Mouse (Mus musculus): ENCODE measurements at regions not wholly inside any gene's neighbourhood (a gene's known extent, or its start where the extent isn't known, plus 50 kb on each side); places are given as distances from the start of the nearest gene placed in this dataset.

DNA sequence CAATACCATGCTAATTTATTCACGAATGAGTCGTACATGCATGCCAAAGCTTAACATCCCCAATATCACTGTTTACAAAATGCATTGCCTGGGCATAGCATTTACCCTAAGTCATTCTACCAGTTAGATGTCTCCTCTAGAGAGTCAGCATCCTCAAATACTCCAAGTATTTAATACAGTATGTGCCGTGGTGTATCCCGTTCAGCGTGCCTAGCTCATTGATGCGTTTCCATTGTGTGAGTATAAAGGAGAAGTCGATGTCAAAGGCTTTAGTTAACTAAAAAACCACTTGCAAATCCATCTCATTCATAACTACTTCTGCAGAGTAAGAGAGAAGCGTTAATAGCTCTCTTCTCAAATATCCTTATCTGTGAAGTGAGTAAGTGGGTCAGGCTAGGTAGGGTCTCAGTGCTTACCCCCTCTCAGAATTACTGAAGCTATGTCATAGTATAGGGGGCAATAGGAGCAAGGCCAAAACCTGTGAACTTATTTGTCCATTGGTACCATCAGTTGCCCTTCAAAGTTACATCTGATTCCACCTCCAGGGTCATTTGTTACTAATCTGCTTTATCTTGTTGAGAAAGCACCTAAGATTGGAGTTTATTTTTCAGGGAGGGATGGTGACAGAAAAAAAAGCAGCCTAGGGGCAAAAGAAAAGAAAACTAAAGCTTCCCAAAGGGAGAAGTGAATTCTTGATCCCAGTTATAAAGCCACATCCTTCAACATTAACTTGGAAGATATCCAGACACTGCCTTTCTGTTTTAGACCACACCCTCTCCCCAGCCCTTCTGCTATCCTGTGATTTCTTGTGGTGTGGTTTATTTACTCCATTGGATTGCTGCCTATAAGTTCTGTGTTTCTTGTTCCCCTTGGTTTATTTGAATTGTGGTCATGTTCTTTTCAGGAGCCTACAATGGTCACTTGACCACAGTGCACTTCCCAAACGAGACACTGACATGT, 427.2 kb upstream of the Ubash3b start:
- peaks cover 75% of the 10 kb centered on the region for H3K36me3 ChIP-seq (ENCODE audit: control insufficient read depth, insufficient read depth, low read length)
- DNase-seq (ENCODE audit: low spot score) (peak; percentile 63), ATAC-seq (no peak)
- no peaks in the 10 kb centered on the region for H3K9me3 ChIP-seq (replicated peaks; ENCODE audit: control insufficient read depth, low read length)
- H3K27ac ChIP-seq (ENCODE audit: low read depth, low read length) = peak overlapping the region; percentile 83
- H3K4me1 ChIP-seq (ENCODE audit: control insufficient read depth, insufficient read depth, low read length) = peaks cover 38% of the 10 kb centered on the region
- peak overlapping the region; percentile 51 for H3K9ac ChIP-seq (ENCODE audit: low read length)
- H3K4me3 ChIP-seq (ENCODE audit: low read depth, low read length) = peak overlapping the region; percentile 82
- no peaks in the 10 kb centered on the region for H3K27me3 ChIP-seq (replicated peaks; ENCODE audit: control insufficient read depth, insufficient read depth, low read length)
- WGBS = 41% methylated on average over 9 of the region's 9 CpGs
- peak overlapping the region; percentile 76 for H3K4me2 ChIP-seq (ENCODE audit: low read length)

DNA sequence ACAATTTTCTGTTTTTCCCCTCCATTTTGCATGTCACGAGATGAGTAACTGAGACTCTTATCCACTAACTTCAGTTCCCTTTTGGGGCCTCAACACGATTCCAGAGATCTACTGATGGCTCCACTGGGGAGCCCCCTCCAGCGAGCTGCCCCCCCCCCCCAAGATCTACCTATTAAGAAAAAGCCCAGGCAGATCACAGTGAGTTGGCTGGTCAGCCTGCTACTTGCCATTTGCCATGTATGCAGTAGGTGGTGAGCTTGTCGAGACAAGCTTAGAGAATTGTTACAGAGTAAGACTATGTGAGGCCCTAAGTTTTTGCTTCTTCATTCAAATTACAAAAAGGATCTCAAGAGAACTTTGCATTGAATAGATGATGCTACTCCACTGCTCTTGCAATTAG, 426.3 kb upstream of the Ubash3b start:
- DNase-seq (ENCODE audit: low spot score) (peak; percentile 61), ATAC-seq (no peak)
- Histone ChIP-seq H3K27me3 (replicated peaks; ENCODE audit: control insufficient read depth, insufficient read depth, low read length) (no peaks in the 10 kb centered on the region), H3K4me1 (ENCODE audit: control insufficient read depth, insufficient read depth, low read length) (peaks cover 38% of the 10 kb centered on the region), H3K4me3 (ENCODE audit: low read depth, low read length) (peak overlapping the region; percentile 82), H3K27ac (ENCODE audit: low read depth, low read length) (peak overlapping the region; percentile 97), H3K36me3 (ENCODE audit: control insufficient read depth, insufficient read depth, low read length) (peaks cover 73% of the 10 kb centered on the region), H3K9me3 (replicated peaks; ENCODE audit: control insufficient read depth, low read length) (no peaks in the 10 kb centered on the region), H3K9ac (ENCODE audit: low read length) (peak overlapping the region; percentile 100), H3K4me2 (ENCODE audit: low read length) (peak overlapping the region; percentile 76)
- 36% methylated on average over 4 of the region's 4 CpGs for WGBS

DNA sequence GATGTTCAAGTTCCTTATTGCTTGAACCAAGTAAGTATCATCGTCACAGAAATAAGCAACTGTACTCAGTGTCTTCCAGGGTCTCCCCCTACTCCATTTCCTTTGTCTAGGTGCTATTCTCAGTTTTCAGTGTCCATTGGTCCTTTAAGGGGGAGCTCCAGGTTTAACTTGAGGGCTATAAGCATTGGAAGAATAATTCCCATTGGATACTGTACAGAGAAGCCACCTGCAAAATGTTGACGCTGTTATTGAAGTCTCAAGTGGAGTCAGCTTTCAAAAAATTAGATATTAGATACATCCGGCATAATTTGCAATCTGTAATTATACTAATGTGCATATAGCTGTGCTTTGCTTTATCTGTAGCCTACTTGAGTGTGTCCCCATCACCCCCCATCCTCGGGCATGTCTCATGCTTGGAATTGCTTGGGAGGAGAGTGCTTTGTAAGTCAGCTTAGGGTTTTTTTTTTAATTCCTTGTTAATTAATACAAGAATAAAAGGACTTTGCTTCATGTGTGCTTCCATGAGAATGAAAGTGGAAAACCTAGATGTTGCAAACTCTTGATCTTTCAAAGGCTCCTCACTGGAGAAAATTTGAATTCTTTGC, 425.6 kb upstream of the Ubash3b start:
- H3K4me2 ChIP-seq (ENCODE audit: low read length) = peak overlapping the region; percentile 76
- DNase-seq (ENCODE audit: low spot score) = peak; percentile 59
- WGBS = 42% methylated on average over 4 of the region's 4 CpGs

DNA sequence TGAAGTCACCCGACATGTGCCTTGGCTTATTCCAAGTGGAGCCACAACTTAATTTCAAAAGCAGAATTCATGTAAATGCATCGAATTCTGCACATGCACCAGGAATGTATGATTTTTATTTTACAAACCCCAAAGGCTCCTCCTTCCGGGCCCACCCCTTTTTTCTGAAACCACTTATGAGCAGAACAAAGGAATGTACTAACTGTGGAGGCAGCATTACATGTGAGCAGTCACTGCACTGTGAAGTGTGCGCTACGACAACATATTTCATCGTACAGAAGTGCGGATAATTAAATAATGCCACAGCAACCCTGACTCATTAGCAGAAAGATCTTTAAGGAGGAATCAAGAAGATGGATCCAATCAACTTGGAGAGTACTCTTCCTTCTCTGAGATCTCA, 424.8 kb upstream of the Ubash3b start:
- Histone ChIP-seq H3K9ac (ENCODE audit: low read length) (peak overlapping the region; percentile 100), H3K27me3 (replicated peaks; ENCODE audit: control insufficient read depth, insufficient read depth, low read length) (no peaks in the 10 kb centered on the region), H3K4me3 (ENCODE audit: low read depth, low read length) (peak overlapping the region; percentile 82), H3K9me3 (replicated peaks; ENCODE audit: control insufficient read depth, low read length) (no peaks in the 10 kb centered on the region), H3K4me2 (ENCODE audit: low read length) (peak overlapping the region; percentile 76), H3K36me3 (ENCODE audit: control insufficient read depth, insufficient read depth, low read length) (peaks cover 58% of the 10 kb centered on the region), H3K27ac (ENCODE audit: low read depth, low read length) (peak overlapping the region; percentile 97), H3K4me1 (ENCODE audit: control insufficient read depth, insufficient read depth, low read length) (peaks cover 38% of the 10 kb centered on the region)
- WGBS = 17% methylated on average over 7 of the region's 7 CpGs
- DNase-seq (ENCODE audit: low spot score) (peak; percentile 89), ATAC-seq (peak; percentile 63)

More for the DNA sequence above, 425.6 kb upstream of the Ubash3b start:
- no peak for ATAC-seq
- H3K27ac ChIP-seq (ENCODE audit: low read depth, low read length) = peak overlapping the region; percentile 97
- H3K27me3 ChIP-seq (replicated peaks; ENCODE audit: control insufficient read depth, insufficient read depth, low read length) = no peaks in the 10 kb centered on the region
- H3K4me1 ChIP-seq (ENCODE audit: control insufficient read depth, insufficient read depth, low read length) = peaks cover 38% of the 10 kb centered on the region
- H3K36me3 ChIP-seq (ENCODE audit: control insufficient read depth, insufficient read depth, low read length) = peaks cover 66% of the 10 kb centered on the region
- H3K9ac ChIP-seq (ENCODE audit: low read length) = peak overlapping the region; percentile 100
- H3K4me3 ChIP-seq (ENCODE audit: low read depth, low read length) = peak overlapping the region; percentile 82
- H3K9me3 ChIP-seq (replicated peaks; ENCODE audit: control insufficient read depth, low read length) = no peaks in the 10 kb centered on the region

DNA sequence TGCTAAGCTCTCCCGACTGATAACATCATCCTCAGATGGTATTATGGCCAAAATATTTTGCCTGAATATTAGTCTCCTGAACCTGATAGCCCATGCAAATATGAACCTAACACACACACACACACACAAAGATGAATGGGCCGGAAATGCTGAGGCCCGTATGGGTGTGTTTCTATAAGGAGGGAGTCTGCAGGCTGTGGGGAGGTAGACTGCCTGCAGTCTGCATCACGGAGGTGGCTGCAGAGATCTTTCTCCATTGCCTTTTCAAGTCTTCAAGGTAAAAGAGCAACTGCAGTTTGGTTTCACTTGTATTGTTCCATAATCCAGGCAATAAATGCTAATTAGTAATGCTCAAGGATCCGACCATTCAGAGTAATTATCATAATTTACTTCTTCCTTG, 424.3 kb upstream of the Ubash3b start:
- H3K27me3 ChIP-seq (replicated peaks; ENCODE audit: control insufficient read depth, insufficient read depth, low read length) = no peaks in the 10 kb centered on the region
- peaks cover 37% of the 10 kb centered on the region for H3K4me1 ChIP-seq (ENCODE audit: control insufficient read depth, insufficient read depth, low read length)
- peak overlapping the region; percentile 82 for H3K4me3 ChIP-seq (ENCODE audit: low read depth, low read length)
- peak overlapping the region; percentile 76 for H3K4me2 ChIP-seq (ENCODE audit: low read length)
- 6% methylated on average over 5 of the region's 5 CpGs for WGBS
- no peaks in the 10 kb centered on the region for H3K9me3 ChIP-seq (replicated peaks; ENCODE audit: control insufficient read depth, low read length)
- H3K36me3 ChIP-seq (ENCODE audit: control insufficient read depth, insufficient read depth, low read length) = peaks cover 53% of the 10 kb centered on the region
- peak; percentile 22; the same call in 1 of the 2 replicates for ATAC-seq
- peak; percentile 76 for DNase-seq (ENCODE audit: low spot score)
- peak overlapping the region; percentile 100 for H3K9ac ChIP-seq (ENCODE audit: low read length)
- peak overlapping the region; percentile 97 for H3K27ac ChIP-seq (ENCODE audit: low read depth, low read length)

DNA sequence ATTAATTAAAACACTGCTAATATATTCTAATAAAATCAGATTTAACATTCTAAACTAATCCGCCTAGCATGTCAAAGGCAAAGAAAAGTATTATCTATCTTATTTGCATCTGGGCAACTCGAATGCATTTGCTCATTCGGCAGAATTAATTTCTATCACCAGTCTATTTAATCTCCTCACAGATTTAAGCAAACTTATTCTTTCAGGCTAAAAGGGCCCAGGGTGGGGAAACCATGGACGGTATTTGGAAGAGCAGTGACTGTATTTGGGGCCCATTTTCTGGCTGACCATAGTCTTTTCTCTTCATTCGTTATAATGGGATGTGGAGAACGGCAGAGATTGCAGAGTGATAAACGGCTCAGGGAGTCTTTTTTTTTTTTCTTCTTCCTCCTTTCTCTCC, 423.5 kb upstream of the Ubash3b start:
- ATAC-seq (no peak), DNase-seq (ENCODE audit: low spot score) (peak; percentile 85)
- Histone ChIP-seq H3K27ac (ENCODE audit: low read depth, low read length) (peak overlapping the region; percentile 86), H3K9ac (ENCODE audit: low read length) (peak overlapping the region; percentile 100), H3K4me3 (ENCODE audit: low read depth, low read length) (peak overlapping the region; percentile 82), H3K27me3 (replicated peaks; ENCODE audit: control insufficient read depth, insufficient read depth, low read length) (no peaks in the 10 kb centered on the region), H3K9me3 (replicated peaks; ENCODE audit: control insufficient read depth, low read length) (no peaks in the 10 kb centered on the region), H3K36me3 (ENCODE audit: control insufficient read depth, insufficient read depth, low read length) (peaks cover 45% of the 10 kb centered on the region), H3K4me1 (ENCODE audit: control insufficient read depth, insufficient read depth, low read length) (peaks cover 29% of the 10 kb centered on the region), H3K4me2 (ENCODE audit: low read length) (peak overlapping the region; percentile 76)
- 2% methylated on average over 7 of the region's 7 CpGs for WGBS

DNA sequence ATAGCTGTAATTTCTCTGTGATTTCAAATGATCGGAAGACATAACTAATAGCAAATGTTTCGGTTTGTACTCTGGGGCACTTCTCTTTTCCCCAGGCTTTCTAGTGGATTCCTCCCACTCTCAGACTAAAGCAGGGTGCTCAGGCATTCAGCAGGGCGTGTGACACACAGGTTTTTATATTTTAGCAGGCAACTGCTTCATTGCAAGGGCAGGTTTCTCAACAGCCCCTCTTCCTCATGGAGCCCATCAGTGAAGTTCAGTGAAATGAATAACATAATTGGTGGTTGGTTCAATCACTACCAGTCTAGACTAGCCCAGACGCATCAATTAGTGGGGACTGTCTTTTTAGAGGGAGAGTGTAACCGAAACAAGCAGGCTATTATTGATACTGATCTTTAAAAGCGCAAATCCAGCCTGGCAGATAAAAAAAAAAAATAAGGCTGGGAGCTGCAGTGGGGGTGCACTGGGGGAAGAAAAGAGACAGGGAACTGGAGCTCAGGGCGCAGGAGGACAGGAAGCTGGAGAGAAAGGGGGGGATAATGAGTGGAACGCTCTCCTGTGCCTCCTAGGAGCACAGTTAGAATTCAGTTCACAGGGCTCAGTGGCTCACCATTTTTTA, 422.3 kb upstream of the Ubash3b start:
- Histone ChIP-seq H3K27me3 (replicated peaks; ENCODE audit: control insufficient read depth, insufficient read depth, low read length) (no peaks in the 10 kb centered on the region), H3K4me3 (ENCODE audit: low read depth, low read length) (peak overlapping the region; percentile 82), H3K9ac (ENCODE audit: low read length) (peak overlapping the region; percentile 100), H3K4me2 (ENCODE audit: low read length) (peak overlapping the region; percentile 76), H3K9me3 (replicated peaks; ENCODE audit: control insufficient read depth, low read length) (no peaks in the 10 kb centered on the region), H3K27ac (ENCODE audit: low read depth, low read length) (peak overlapping the region; percentile 100), H3K4me1 (ENCODE audit: control insufficient read depth, insufficient read depth, low read length) (peaks cover 17% of the 10 kb centered on the region), H3K36me3 (ENCODE audit: control insufficient read depth, insufficient read depth, low read length) (peaks cover 33% of the 10 kb centered on the region)
- peak; percentile 25 for ATAC-seq
- WGBS = 2% methylated on average over 8 of the region's 8 CpGs
- DNase-seq (ENCODE audit: low spot score) = peak; percentile 89

DNA sequence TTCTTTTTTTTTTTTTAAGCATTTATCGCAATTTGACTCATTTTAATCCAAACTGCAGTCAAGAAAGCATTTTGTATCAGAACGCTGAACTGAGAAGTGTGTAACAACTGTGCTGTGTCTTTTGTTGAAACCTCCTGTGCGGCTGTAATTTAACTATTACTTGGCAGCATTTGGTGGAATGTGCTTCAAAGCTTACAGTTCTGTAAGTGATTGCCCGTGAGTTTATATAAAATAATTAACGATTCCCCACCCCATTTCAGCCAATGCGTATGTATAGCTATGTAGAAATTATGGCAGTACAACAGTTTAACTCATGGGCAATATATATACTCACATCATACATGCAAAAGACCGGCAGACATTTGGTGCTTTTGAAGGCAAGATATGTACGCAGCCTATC, 421.8 kb upstream of the Ubash3b start:
- ATAC-seq (no peak), DNase-seq (ENCODE audit: low spot score) (peak; percentile 65)
- 5% methylated on average over 8 of the region's 8 CpGs for WGBS

More for the DNA sequence above, 421.8 kb upstream of the Ubash3b start:
- peaks cover 28% of the 10 kb centered on the region for H3K36me3 ChIP-seq (ENCODE audit: control insufficient read depth, insufficient read depth, low read length)
- H3K4me1 ChIP-seq (ENCODE audit: control insufficient read depth, insufficient read depth, low read length) = peaks cover 16% of the 10 kb centered on the region
- peak overlapping the region; percentile 82 for H3K4me3 ChIP-seq (ENCODE audit: low read depth, low read length)
- H3K4me2 ChIP-seq (ENCODE audit: low read length) = peak overlapping the region; percentile 76
- peak overlapping the region; percentile 100 for H3K9ac ChIP-seq (ENCODE audit: low read length)
- H3K27ac ChIP-seq (ENCODE audit: low read depth, low read length) = peak overlapping the region; percentile 100
- no peaks in the 10 kb centered on the region for H3K27me3 ChIP-seq (replicated peaks; ENCODE audit: control insufficient read depth, insufficient read depth, low read length)
- no peaks in the 10 kb centered on the region for H3K9me3 ChIP-seq (replicated peaks; ENCODE audit: control insufficient read depth, low read length)
